Mouse (Mus musculus) olfactory bulb, adult 2 months (tissue): ENCODE results near the gene Mtx1.

Experiments
- CTCF ChIP-seq: fragments of 200-500 bp; IDR thresholded peaks from 2 replicates; pipeline ENCODE4 v1.5.1; 2012; ENCODE audit warnings: low read depth, mild to moderate bottlenecking, low read length, moderate library complexity; ENCODE audit not compliant: insufficient read depth
- POLR2A ChIP-seq: fragments of 200-500 bp; IDR thresholded peaks from 2 replicates; pipeline ENCODE4 v1.6.1; 2012; ENCODE audit warnings: mild to moderate bottlenecking, low read depth, low read length, moderate library complexity; ENCODE audit not compliant: insufficient read depth

DNA sequence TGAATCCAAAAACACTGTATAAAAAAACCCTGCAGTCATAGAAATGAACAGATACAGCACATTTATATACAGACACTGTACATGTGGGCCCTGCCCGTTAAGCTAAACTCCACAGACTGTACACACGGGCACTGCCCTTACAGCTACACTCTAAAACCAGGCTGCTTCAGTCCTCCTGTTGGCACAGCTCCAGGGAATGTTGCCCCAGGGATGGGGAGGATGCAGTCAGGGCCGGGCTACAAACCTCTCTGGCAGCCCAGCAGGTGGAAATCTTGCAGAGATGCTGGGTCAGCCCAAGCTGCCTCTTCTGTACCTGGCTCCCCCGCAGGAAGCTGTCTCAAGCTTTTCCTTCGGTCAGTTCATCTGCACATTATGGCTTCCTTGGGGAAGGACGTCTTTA is 44.9 kb upstream of the Mtx1 start:
- TF ChIP-seq CTCF (no peak), POLR2A (no peak)
